Mouse (Mus musculus): ENCODE measurements around the gene Adnp.

Adnp gene

DNA sequence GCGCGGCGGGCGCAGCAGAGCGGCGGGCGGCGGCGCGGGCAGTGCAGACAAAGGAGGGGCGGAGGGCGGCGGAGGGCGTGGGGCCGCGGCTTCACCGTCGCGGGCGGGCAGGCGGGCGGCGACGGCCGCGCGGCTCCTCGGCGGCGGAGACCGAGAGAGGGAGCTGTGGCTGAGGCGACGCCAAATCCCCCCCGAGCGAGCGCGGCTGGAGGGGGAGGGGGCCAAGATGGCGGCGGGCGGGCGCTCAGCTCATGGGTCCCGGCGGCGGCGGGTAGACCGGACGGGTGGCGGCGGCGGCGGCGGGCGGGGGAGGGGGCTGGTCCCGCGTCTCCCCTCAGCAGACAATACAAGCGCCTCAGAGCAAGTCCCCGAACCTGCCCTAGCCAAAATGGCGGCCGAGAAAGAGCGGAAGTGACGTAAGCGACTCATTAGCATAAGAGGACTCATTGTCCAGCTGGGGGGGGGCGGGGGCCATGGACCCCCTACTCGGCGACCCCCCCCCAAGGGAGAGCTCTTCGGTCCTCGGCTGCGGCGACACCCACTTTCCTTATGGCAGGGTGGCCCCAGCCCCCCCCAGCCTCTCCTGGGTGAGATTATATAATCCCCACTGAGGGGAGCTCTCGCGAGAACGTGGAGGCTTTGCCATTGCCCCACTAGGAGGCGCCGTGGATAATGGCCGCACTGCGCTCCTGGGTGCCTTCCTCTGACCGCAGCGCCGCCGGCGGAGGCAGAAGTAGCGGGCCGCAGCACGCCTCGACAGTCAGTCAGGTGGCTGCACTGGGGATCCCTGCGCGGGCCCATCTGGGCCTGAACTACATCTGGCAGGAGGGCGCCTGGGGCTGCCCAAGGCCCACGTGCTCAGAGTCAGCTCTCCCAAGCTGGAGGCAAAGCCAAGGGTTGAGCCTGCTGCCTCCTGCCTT lies at the start of gene Adnp:
Gene Adnp (minus strand): TSS at position 388 of the 920 bp plus-strand sequence.
- DNase-seq: peak; percentile 94

DNA sequence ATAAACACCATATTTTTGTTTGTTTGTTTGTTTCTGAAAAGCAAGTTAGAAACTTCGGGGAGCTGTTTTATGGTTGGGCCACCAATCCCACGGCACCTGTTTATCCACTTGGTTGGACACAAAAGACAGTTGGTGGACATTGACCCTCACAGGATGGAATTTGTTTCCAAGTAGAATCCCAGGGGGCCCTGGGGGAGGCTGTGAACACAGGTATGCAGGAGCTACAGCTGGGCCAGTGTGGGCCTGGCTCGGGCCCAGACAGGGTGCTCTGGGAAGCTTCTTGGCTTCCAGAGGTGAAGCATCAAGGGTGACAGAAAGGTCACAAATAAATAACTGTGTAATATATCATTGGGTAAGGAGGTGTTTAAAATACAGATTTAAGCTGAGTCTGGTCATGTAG lies 49.6 kb upstream of the Adnp start:
- no peak for DNase-seq

DNA sequence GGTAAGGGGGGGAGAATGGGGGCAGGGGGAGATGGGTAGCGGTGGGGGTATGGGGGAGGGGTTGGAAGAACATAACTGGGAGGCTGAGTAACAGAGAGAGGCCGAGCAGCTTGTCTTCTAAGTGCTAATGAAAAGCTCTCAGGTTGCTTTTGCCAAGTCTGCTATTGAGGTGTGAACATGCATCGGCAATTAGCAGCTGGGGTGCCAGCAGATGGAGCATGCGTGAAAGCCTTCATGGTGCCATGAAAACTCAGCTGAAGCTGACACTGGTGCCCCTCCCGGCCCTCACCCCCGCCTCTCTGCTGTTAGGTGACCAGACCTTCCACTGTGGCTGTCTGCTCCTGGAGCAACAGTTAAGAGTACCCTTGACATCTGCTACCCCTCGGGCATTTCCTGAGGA lies 46.9 kb upstream of the Adnp start:
- no peak for DNase-seq

DNA sequence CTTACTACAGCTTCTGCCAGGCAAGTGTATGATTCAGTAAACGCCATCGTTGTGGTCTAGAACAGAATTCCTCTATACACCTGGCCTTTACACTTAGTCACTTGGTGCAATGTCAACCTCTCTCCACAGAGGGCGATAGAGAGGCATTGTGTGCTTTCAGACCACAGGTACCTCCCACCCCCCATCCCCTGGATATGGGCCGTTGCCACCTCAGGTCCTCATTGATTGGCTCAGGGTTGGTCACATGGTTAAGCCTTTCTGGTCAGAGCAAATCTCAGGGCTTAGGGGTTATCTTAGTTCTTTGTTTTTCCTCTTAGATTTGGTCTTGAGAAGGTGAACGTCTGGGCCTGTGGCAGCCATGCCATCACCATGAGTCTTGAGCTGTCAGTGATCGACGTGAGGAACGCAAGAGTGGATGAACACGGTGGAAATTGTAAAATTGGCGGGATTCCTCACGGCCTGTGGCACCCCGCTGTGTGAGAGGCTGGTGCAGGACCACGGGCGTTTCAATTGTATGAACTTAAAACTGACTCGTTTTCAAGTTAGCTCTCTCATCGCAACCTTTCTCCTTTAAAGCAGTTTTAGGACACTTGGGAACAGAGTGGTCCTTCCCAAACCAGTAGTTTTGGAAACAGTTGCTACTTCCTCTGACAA lies 45.9 kb upstream of the Adnp start:
- DNase-seq: no peak

DNA sequence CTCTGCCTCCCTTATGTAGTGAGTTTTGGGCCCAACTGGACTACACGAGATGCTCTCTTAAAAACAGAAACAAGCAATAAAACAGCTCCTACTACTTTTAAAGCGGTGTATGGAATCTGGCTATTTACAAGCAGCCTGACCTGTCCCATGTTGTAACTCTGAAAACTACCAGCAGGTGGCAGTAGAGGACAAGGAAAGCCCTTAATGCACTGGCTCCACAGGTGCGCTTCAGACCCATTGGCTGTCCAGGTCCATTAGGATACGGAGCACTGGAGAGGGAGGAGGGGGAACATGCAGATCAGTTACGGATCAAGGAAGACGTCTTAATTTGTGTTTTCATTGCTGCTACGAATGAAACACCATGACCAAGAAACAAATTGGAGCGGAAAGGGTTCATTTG lies 43.4 kb upstream of the Adnp start:
- DNase-seq: peak; percentile 73

DNA sequence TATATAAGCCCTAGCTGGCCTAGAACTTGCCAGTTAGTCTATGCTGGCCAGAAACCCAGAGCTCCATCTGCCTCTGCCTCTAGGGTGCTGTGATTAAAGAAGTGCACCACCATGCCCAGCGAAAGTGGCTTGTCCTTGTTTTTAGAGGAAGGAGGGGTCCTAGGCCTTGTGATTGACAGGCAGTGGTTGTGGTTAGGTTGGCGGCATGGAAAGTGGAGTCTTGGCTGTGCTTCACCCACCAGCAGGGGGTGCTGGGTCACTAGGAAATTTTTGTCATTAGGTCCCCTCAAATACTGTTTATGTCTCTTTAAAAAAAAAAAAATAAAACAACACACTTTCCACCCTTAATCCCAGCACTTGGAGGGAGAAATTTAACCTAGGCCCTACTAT lies 41.9 kb upstream of the Adnp start:
- no peak for DNase-seq

DNA sequence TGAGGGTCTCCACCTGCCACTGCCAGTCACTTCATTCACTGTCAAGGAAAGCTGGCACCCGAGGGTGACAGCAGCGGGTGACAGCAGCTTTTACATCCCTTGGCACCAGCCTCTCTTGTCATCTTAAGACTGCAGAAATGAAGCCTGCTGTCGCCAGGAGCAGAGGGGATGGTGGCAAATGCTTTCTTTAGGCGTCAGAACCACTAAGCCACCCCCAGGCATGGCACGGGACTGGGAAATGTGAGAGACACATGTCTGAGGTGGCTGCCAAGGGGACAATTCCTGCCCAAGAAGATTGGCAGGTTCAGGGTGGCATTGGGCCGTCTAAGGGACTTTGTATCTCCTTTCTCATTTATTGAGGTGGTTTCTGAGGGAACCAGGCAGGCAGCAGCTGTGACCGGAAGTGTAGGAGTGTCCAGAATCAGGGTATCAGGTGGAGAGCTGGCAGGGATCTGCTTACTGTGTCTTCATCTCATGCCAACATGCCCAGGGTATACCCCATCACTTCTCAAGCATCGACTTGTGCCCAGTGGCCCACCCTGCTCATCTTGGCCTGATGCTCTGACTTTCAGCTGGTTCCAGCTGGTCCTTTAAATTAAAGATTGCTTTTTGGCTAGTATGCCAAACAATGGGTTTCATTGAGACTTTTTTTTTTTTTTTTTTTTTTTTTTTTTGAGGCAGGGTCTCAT lies 41.4 kb upstream of the Adnp start:
- no peak for DNase-seq

DNA sequence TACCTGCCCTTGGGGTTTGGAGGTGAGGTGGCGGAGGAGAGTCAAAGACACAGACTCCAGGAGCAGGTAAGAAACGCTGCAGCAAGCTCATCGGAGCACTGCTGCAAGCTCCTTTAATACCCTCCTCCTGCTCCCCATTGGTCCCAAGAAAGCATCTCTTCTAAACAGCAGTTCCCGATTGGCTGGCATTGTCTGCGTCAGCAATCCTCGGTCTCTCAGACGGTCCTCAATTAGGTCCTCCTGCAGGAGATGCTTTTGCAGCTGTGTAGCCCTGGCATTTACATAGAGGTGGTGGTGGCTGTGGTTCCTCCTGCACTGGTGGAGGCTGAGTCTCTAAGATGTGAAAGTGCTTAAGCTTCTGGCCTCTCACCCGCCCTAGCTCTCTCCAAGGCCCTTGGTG lies 38.7 kb upstream of the Adnp start:
- no peak for DNase-seq

DNA sequence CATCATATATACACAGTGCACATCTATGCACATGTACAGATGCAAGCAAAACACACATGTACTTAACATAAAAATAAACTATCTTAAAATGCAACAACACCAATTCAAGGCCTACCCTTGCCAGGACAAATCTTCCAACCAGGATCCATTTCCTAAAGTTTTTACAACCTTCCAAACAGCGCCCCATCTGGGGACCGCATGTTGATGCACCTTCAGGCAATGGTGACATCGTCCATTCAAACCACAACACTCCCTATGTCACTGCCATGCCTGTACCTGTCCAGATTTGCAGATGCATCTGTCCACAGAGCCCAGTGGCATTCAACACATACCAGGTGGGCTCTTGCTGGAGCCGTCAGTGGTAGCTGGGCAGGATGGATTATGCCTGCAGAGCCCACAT lies 36.4 kb upstream of the Adnp start:
- no peak for DNase-seq

DNA sequence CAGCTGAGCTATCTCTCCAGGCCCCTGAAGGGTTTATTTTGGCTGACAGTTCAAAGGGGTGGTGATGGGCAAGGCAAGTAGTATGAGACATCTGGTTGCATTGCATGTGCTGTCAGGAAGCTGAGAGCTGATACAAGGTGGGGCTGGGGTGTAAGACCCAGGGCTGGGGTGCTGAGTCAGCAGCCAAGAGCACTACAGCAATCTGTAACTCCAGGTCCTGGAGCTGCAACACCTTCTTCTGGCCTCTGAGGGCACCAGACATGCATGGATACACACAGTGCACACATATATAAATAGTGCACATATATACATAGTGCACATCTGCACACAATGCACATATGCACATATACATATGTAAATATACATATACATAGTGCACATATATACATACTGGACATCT lies 35.9 kb upstream of the Adnp start:
- no peak for DNase-seq

DNA sequence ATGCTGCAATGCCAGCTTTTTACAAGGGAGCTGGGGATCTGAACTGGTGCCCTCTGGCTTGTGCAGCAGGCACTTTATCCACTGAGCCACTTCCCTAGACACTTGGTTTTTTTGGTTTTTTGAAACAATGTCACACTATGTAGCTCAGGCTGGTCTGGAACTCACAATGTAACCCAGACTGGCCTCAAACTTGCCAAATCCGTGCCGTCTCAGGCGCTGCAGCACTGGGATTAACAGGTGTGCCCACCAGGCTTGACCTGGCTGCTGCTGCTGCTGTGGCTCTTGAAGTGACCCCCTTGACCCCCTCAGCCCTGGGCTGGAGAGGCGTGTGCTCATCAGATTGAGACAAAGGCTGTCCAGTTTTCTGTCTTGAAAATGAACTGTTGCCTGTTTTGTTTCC lies 31.4 kb upstream of the Adnp start:
- no peak for DNase-seq

DNA sequence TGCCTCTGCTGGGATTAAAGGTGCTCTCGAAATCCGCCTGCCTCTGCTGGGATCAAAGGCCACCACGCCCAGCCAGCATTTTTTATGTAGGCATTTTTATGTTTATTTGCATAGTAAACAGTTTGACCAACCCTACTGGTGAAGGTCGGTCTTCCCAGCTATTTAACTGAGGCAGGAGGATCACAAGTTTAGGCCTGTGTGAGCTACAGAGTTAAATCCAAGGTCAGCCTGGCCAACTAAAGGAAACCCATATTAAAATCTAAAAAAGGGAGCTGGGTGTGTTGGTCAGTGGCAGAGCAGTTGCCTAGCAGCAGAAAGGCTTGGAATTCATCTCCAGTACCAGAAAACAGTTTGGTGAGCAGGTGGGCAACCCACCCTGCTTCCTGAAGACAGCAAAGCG lies 26.4 kb upstream of the Adnp start:
- DNase-seq: no peak

DNA sequence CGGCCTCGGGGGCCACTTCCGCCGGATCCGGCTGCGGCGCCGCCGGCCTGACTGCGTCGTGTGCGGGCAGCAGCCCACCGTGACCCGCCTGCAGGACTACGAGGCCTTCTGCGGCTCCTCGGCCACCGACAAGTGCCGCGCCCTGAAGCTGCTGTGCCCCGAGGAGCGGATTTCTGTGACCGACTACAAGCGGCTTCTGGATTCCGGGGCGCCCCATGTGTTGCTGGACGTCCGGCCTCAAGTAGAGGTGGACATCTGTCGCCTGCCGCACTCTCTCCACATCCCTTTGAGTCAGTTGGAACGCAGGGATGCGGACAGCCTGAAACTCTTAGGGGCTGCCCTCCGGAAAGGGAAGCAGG lies 24.5 kb upstream of the Adnp start:
- no peak for DNase-seq

DNA sequence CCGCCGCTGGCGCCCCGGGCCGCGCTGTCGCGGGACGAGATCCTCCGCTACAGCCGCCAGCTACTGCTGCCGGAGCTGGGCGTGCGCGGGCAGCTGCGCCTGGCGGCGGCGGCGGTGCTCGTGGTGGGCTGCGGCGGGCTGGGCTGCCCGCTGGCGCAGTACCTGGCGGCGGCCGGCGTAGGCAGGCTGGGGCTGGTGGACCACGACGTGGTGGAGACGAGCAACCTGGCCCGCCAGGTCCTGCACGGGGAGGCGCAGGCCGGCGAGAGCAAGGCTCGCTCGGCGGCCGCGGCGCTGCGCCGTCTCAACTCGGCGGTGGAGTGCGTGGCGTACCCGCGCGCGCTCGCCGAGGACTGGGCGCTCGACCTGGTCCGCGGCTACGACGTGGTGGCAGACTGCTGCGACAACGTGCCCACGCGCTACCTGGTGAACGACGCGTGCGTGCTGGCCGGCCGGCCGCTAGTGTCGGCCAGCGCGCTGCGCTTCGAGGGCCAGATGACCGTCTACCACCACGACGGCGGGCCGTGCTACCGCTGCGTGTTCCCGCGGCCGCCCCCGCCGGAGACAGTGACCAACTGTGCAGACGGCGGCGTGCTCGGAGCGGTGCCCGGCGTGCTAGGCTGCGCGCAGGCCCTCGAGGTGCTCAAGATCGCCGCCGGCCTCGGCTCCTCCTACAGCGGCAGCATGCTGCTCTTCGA lies 24.0 kb upstream of the Adnp start:
- DNase-seq: no peak

DNA sequence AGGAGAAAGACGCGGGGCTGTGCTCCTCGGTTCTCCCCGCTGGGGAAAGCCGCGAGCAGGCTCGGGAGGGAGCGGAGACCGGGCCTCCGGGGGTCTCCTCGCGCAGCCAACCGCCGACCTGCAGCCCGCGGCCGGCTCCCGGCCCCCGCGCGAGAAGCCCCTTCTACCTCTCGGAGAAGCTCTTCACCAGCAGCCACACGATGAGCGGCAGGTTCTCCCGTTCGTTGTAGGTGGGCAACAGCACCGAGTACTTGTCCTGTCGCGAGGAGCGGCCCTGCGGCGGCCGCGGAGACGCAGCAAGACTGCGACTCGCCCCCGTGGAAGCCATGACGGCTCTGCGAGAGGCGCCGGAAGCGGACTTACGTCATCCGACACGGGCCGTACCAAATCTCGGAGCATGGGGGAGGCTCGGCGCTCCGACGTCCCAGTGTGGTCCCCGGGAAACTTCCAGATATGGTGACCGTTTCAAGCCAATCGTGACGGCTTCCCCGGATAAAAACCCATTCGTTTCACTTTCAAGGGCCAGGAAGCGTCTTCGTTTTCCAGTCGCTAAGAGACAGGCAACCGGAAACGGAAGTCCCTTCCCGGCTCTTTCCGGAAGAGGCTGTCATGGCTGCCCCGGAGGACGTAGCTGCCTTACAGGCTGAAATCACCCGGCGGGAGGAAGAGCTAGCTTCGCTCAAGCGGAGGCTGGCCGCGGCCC lies 23.3 kb upstream of the Adnp start, which contains the start of the genes Gm20716, Dpm1 and Mocs3:
Gene Gm20716 (minus strand): TSS at position 339 of the 703 bp plus-strand sequence.
Gene Dpm1 (minus strand): TSS at position 566 of the 703 bp plus-strand sequence.
Gene Mocs3 (plus strand): TSS at position 597 of the 703 bp plus-strand sequence.
- peak; percentile 91 for DNase-seq

DNA sequence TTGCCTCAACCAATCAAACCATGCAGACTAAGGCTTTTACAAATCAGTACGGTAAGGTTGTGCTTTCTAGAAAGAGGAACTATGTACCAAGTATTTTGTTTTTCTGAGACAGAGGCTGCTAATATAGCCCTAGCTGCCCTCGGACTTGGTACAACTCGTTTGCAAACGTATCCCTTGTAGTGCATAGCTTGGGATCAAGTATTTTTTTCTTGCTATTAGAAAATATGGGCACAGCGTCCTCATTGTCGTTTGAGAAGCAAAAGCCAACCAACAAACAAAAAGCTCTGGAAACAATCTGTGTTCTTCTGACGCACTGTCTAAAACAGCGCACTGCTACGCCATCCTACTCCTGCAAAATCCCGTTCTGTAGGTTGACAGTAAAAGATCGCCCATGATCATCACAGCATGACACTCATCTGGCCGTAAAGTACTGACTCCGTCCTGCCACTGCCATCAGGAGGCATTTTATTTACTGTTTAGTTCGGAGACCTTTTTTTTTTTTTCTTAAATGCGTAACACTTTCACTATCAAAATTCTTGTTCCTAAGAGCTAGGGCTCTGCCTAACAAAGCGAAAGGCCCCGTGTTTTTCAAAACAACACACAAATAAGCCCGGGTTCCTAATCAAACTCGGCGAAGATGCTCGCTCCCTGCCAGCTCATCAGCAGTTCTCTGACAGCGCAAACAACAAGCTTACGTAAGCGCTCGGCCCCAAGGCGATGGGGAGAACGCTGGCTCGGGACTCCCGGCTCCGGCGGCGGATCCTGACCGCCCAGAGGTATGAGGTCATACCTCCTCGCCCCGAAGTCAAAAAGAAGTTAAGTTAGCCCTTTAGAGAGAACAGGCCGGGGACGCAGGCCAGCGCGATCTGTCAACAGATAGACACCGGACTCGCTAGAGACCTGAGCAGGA lies 22.5 kb upstream of the Adnp start:
- DNase-seq: peak; percentile 37

DNA sequence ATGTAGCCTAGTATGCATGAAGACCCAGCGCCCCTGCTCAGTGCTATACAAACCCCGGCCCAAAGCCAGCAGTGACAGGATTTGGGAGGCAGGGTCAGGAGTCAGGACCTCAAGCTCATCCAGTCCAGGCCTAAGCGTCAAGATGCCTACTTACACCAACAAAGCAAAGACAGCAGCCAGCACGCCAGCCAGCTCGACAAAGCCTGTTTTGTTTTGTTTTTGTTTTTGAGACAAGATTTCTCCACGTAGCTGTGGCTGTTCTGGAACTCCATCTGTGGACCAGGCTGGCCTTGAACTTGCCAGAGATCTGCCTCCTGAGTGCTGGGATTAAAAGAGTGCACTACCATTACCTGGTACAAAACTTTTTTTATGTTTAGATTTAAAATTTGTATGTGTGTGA lies 16.4 kb upstream of the Adnp start:
- no peak for DNase-seq

DNA sequence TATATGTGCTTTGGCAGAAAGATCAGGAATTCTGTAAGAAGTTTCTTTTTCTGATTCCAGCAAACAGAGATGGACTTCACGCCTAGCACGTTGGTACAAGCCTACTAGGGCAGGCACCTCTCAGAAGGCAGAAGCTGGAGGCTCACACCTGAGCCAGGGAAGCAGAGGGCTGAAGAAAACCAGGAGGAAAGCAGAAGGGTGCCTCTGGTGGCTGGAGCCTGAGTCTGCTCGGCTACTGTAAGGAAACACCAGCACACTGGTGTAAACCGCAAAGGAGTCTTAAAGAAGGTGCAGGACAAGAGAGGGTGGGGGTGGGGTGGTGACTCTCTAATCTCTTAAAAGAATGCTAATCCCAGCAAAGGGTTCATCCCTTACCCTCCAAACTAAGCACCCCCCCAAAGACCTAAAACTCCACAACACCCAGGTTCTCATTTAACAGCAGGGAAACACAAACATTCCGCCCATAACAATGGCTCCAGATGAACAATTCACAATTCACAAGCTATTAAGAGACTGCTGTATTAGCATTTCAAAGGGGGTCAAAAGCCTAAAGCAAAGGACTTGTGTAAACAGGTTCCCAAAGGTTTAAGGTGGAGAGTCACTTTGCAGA lies 7.0 kb upstream of the Adnp start:
- no peak for DNase-seq

DNA sequence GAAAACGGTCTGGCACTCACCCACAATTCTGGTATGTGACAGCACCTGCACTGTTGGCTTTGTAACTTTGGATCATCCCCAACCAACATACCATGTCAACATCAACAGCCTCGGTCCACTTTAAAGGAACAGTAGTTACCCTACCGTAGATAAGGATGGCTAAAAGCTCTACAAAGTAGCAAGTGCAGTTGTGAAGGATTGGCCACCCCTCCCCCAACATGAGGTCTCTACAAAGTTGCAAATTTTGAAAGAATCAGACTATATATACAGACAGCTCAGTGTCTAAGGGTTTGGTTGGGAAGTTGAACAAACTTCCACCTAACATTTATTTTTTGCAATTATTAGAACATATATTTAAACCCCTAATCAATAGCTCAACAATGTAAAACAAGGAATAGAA lies 971 bp upstream of the Adnp start:
- no peak for DNase-seq

DNA sequence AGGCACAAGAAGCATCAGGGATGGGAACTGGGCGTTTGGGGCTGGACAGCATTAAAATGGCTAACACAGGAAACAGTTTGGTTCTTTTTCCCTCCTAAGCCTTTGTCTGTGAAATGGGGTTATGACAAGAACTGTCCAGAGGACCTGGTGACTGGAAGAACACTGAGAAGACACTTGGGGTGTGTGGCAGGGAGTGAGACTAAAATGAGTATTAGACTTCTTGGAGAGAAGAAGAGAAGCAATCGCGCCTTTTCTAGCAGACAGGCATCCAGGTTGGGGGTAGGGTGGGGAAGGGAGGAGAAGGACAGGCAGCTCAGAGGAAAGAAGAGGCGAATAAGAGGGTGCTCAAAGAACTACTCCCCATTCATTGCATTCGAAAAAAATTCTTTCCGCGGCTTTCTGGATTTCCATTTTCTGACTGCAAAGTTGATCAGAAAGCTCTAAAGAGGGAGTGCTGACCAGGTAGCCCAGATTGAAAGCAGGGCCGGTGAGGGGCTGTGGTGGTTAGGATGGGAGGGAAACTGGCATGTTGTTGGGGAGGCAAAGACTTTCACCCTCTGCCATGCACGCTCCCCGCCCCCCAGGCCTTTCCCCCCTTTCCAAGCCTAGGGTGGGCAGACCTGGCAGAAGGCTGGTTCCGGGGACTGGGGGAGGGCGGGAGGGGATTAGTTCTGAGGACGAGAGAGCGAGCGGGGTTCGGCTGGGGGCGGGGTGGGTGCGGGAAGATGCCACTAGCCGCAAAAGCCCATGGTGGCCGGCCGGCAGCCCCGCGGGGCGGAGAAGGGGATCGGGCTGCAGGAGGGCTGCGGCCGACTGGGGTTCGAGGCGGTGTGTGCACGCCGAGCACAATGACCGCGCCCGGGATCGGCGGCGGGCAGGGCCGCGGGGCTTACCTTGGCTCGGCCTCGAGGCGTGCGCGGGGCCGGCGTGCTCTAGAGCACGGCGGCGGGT lies 956 bp downstream of the Adnp start:
- peak; percentile 39 for DNase-seq

All from right cerebral cortex, postnatal 25 days (tissue).